Mouse (Mus musculus): ENCODE data around the gene Trpm4. TPM values are rescaled to one million over a fixed set of nuclear protein-coding genes. Genes with fewer than 3 reads are reported as not detected.
"Not testable (repeated sequence)": the region's sequence is repeated elsewhere in the genome, so short reads cannot be mapped to it uniquely, and the experiment has no call there.

Trpm4 gene
- total RNA-seq (2022), result 10 to 100 TPM; 16.0 to 25.6 (median 19.4) TPM

DNA sequence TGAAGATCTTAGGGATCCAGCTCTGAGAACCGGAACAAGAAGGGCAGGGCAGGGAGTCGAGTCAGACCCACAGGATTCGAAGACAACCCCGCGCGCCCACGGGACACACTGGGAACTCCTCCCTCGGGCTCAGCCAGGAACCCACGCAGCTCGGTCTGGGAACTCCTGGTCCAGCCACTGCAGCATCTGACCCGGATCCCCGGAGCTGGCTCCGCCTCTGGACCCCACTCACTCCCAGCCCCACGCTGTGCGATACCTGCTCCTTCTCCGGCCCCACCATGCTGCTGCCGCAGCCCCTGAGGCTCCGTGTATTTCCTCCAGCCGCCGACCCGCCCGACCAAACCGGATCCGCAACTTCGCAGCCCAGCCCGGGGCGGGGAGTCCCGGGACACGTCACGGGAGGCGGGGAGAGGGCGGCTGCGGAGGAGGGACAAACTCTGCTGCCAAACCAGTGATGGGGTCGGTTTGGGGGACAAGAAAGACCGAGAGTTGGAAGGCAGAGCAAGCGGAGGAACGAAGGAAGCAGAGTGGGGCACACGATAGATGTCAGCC is at the start of gene Trpm4:
Gene Trpm4, minus strand, starts transcription at position 350 of the 552 bp plus-strand sequence.
- DNase-seq (ENCODE audit: low spot score in 2 of 2), result peak in 1 of 2 experiments; percentile 45

DNA sequence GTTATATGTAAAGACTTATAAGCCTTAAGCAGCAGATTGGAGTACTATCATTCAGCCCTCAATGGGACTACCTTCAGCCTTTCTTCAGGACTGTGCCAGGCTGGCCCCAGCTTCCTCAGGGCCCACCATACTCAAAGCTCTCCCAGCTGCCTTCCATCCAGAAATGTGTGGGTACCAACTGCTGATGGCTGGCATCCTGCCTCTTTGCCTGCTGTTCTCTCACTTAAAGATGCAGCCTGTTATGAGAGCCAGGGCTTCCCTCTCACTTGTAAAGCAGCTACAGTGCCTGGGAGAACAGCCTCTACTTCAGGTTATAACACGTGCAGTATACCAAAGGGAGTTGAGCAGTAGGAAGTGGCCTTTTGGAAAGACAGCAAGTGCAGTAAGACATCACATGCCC is 42.5 kb upstream of the Trpm4 start:
- DNase-seq (ENCODE audit: low spot score in 2 of 2), result no peak

DNA sequence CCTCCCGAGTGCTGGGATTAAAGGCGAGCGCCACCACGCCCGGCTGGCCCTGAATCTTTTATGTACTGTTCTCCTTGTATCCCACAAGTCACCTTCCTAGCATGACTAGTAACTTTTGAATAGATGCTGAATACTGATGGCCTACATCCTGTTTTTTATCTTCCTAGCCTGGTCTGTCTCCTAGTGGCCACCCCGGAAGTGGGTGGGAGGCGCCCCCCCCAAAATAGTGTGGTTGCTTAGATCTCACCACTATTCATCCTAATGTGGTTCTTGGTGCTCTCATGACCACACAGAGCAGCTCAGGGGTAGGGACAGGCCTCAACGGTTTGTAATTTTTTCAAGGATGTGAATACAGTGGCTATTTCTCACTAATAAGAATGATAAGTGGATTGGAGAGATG is 41.0 kb upstream of the Trpm4 start:
- DNase-seq (ENCODE audit: low spot score in 2 of 2), result no peak

DNA sequence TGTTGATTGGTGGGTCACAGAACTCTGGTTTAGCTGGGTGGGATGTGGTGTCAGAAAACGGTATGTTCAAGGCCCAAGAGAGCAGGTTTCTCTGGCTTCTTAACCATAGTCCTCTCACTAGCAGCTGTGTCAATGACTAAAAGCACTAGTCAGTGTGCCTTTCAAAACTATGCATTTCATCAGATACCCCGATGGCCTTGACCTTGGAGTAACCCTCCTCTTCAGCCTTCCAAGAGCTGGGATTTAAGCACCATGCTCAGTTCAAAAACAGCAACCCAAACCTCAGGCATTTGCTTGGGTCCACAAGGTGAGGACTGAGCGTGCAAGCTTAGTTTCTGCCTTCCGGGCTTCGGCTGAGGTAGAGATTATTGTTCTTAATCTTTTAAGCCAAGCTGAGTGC is 38.8 kb upstream of the Trpm4 start:
- no peak for DNase-seq (ENCODE audit: low spot score in 2 of 2)

DNA sequence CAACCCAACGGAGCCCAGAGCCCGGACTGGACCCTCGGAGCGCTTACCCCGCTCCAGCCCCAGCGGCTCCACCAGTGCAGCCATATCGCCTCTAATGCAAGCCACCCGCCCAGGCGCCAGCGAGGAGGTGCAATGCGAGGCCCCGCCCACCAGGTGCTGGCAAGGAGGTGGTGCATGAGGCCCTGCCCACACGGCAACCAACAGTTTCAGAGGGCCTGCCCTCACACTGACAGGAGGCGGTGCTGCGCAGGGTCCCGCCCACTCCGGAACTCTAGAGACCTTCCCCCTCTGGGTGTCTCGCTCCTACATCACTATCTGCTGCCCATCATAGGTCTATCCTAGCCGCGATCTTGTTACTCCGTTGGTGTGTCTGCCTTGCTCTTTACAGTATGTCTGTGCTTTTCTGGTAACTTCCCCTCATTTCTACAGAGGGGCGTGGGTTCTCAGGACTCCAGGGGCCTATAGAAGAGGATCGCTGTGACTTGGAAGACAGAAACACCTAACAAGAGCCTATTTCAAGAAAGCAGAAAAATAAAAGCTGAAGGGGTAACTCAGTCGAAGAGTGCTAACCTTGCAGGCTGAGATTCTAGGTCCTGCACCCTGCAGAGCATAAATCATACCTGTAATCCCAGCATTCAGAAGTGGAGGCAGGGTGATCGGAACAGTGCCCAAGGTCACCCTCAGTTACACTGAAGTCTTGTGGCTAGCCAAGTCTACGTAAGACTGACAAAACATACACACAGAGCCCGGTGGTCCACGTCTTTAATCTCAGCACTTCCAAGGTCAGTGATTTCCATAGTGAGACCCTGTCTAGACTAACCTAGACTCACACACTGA is 37.1 kb upstream of the Trpm4 start, which contains the start of gene Lin7b:
Gene Lin7b, minus strand, starts transcription at position 109 of the 837 bp plus-strand sequence.
- peak; percentile 90 to 93 for DNase-seq (ENCODE audit: low spot score in 2 of 2)

DNA sequence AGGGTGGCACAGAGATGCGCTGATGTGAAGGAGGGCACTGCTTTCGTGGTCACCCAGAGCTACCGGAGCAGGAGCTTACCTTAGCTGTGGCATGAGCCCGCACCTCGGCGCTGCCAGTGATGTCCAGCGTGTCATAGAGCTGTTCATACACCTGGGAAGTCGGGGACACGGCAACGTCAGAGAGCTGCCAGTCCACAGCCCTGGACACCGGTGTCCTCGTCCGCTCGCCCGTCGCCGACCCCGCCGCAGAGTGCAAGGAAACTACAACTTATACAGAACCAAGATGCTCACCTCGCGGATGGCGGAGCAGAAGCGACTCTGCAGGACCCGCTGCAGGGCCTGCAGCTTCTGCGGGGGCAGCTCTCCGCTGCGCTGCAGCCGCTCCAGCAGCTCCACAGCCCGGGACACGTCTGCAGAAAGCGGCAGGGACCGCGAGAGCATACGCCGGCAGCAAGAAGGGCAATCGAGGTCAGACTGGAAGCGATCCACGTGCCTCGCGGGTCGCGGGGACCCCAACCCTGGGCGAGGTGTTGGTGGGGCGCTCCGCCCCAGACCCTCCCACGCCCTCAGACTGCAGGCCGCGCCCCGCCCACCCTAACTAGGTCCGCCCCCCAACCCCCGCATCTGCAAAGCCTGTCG is 36.4 kb upstream of the Trpm4 start:
- DNase-seq (ENCODE audit: low spot score in 2 of 2), result no peak

DNA sequence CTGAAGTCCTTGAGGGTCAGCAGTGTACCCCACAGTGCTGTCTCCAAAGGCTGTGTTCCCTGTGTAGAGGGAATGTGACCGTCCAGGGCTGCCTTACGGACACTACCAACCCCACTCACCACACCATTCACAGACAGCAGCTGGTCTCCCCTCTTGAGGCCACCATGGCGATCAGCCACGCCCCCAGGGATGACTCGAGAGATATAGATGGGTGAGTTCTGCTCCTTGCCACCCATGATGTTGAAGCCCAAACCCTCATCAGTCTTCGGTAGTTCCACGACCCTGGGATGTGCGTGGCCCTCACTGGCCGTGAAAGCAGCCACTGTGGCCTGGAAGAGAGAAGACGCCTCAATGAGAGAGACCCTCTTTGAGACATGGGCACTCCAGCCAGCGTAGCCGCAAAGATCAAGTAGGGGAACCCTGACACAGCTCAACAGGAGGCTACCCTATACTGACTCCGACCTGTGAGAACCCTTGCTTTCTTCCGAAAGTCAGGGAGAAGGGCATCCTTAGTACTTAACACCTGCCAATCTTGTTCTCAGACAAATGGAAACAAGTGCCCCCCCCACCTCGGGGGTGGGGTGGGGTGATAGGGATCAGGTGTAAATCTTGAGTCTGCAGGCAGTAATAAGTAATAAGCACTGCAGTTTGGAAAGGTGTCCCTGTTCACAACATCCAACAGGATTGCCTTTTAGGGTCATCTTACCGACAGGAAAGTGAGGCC is 35.6 kb upstream of the Trpm4 start:
- DNase-seq (ENCODE audit: low spot score in 2 of 2), result no peak

DNA sequence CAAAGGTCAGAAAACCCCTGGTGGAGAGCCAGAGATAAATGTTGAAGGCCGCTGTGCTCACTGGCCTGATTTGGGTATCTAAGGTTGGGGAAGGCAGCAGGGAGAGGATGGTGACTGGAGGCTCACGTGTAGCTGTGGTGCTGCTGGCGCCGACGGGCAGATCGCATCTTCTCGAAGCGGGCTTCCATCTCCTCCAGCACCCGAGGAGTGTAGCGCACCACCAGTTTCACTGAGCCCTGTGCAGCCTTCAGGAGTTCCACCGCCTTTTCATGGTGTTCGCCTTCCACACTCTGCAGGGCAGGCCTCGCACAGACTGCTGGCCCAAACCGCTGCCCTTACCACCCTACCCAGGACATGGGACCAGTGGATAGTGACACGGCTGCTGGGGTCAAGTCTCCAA is 34.6 kb upstream of the Trpm4 start:
- DNase-seq (ENCODE audit: low spot score in 2 of 2), result no peak

DNA sequence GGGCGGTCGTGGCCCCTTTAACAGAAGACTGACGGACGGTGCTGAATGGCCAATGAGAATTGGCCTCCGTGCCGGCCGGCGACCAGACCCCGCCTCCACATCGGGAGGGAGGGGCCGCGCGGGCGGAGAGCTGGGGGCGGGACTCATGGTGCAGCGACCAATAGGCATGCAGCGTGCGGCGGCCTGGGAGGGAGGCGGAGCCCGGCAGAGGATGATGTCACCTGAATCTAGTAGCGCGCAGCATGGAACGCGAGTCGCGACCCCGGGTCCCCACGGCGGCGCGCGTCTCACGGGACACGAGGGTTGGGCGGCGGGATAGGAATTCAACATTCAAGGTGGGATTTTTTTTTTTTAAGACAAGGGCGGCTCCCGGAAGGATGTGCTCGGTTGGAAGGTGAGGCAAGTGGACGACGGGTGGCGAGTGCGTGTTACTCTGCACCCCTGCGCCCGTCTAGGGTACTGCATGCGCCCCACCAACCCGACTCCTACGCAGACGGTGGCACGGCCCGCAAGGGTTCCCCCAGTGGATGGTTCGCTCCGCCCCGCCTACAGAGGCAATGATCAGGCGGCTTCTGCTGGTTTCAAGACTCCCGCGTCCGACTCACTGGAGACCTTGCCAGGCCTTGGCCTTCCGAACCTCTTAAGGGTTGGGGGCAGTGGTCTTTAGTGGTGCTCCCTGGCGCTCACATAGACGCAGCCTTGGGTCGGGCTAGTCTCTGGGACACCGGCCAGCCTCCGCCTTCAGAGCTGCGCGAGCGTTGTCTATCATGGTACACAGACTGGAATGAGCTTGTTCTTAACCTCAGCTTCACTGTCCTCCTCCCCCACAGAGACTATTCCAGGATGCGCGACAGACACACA is 33.7 kb upstream of the Trpm4 start:
- peak; percentile 97 to 99 for DNase-seq (ENCODE audit: low spot score in 2 of 2)

DNA sequence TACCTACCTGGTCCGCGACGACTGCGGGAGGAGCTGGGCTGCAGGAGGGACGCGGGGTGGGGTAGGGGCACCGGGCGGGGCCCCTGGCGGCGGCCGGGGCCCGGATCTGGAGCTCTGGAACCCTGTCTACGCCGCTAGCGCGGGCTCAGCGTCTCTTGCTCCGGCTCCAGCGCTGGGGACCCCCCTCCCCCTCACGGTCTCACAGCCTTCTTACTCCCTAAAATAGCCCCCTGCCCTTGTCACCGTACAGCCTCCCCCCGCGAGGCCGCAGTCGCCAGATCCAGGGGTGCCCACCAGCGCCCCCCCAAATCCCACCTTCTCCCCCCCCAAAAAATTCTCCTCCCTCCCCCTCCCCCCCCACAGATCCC is 33.1 kb upstream of the Trpm4 start, which contains the start of gene Ppfia3:
Gene Ppfia3, minus strand, starts transcription at position 368 of the 368 bp plus-strand sequence.
- no peak for DNase-seq (ENCODE audit: low spot score in 2 of 2)

DNA sequence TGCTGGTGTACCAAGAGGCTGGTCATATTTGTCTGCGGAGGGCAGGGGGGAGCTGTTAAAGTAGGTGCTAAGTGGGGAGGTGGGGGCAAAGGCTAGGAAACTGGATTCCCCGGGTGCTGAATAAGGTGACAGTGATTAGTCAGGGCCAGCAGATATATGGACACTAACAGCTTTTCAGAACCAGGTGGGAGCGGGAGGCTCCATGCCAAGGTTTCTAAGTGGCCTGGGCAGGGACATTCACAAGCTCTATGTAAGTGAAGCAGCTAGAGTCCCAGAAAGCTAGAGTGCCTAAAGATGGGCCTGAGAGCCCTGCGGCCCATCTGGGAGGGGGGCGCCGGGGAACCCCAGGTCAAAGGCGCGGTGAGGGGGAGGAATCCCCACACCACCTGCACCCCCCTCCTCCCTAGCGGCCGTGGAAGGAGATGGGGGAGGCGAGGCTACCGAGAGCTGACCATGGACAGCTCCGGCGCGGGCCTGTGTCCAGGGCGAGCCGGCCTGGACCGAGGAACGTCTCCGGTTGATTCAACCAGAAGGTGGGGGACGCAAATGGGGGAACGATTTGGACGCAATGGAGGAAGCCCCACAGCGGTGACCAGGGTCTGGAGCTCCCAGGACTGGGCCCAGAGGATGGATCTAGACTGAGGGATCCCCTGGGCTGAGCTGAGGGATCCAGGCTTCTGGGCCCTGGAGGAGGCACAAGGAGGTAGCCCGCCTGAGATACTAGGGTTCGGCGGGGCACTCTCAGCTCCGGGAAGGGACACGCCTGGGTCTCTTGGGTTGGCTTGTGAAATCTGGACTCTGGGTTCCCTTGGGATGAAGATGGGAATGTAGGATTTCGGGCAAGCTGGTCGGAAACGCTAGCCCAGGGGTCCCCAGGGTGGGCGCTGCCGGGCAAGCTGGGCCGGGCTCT is 32.4 kb upstream of the Trpm4 start:
- DNase-seq (ENCODE audit: low spot score in 2 of 2), result no peak

DNA sequence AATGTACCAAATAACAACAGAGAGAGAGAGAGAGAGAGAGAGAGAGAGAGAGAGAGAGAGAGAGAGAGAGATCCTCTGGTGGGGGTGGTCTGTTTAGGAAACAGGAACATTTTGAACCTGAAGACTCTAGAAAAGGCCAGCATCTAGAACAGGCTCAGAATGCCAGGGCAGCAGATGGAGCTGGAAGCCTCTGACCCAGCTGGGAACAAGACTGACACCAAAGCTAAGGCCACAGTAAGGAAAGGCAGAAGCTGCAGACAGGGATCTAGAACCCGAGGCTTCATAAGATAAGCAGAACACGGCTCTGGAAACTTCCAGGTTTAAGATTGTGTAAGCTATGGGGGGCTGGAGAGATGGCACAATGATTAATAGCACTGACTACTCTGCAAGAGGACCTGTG is 30.4 kb upstream of the Trpm4 start:
- DNase-seq (ENCODE audit: low spot score in 2 of 2), result no peak

DNA sequence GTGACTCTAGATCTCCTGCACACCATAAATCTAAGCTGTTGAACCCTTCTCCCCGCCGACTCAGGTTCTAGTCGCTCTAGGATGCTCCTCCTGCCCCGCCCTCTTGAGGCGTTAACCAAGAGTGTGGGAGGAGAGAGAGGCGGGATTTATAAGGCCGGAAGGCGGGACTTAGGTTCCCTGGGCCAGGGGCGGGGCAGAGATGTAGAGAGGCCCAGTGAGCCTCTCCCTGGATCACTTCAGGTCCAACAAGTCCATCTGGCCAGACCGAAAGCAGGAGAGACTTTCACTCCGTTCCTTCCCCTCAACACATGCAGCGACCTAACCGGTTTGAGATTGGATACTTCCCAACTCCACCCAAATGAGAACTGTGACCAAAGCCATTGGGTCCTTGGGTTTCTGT is 29.2 kb upstream of the Trpm4 start:
- no peak for DNase-seq (ENCODE audit: low spot score in 2 of 2)

DNA sequence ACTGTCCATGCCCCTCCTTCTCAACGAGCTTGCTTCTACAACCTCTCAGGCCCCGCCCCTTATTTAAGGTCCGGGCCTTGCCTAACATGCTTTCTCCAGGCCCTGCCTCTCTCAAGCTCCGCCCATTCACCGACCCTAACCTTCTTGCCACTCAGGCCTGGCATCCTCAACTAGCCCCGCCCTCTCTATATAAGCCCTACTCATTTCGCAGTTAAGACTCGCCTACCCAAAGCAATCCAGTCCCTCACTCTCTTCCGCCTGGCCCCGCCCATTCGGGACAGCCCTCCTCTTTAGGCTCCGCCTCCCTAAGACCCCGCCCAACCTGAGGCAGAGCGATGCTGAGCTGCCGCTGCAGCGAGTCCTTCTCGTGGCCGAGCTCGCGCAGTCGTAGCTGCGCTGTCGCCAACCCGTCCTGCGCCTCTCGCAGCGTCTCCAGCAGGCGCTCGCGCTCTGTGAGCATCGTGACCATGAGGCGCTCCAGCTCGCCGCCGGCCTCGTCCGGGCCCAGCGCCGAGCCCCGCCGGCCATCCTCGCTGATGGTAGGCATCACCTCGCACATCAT is 27.7 kb upstream of the Trpm4 start:
- DNase-seq (ENCODE audit: low spot score in 2 of 2), result peak; percentile 82

DNA sequence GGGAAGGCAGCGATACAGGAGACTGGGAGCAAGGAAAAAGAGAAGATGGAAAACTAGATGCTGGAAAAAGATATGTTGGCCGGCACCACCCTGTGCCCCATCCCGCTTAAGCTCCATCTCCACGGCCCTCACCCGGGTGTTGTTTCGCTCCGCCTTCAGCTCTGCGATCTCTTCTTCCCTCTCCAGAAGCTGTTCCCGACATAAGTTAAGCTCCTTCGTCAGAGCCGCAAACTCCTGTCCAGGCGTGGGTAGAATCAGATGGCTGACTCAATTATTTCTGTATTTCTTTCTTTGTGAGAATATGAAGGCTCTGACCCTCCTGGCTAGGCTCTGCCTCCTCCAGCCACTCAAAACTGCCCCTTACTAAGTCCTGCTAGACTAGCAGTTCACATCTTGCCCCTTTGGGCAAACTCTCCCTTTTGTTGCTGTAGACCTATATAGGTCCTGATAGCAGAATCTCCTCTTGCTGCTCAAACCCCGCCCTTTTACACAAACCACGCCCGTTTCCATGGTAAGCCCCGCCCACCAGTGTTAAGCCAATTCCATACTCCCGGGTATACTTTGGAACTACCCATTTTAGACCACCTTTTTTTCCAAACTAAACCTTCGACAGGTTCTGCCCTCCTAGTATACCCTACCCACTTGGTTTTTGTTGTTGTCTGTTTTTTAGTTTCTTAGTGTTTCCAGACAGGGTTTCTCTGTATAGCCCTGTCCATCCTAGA is 27.0 kb upstream of the Trpm4 start:
- no peak for DNase-seq (ENCODE audit: low spot score in 2 of 2)

DNA sequence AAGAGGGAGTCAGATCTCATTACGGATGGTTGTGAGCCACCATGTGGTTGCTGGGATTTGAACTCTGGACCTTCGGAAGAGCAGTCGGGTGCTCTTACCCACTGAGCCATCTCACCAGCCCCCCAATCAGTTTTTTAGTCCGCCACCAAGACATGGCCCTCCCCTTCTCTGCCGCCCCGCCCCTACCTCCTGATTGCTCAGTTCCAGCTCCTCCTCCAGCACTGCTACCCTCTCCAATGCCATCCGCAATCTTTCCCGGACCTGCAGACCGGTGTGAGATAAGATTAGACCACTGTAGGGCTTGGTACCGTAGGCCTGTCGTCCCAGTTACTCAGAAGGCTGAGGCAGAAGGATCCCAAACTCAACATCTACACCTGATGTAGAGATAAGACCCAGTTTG is 25.5 kb upstream of the Trpm4 start:
- not testable (repeated sequence) for DNase-seq (ENCODE audit: low spot score in 2 of 2)

DNA sequence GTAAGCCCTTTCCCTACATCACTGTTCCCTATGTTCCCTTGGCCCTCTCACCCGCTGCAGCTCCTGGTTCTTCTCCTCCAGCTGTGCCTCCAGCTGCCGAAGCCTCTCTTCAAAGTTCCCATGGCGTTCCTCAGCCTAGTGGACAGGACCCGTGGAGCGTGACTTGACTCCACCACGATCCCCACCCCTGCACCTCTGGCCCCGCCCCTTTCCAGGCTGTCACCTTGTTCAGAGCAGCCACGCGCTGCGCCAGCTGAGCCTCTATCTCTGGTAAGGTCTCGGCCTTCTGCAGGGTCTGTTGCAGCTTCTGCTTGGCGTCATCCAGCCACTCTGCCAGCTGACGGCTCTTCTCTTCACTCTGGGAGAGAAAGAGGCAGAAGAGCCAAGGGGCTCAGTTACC is 22.5 kb upstream of the Trpm4 start:
- DNase-seq (ENCODE audit: low spot score in 2 of 2), result no peak

DNA sequence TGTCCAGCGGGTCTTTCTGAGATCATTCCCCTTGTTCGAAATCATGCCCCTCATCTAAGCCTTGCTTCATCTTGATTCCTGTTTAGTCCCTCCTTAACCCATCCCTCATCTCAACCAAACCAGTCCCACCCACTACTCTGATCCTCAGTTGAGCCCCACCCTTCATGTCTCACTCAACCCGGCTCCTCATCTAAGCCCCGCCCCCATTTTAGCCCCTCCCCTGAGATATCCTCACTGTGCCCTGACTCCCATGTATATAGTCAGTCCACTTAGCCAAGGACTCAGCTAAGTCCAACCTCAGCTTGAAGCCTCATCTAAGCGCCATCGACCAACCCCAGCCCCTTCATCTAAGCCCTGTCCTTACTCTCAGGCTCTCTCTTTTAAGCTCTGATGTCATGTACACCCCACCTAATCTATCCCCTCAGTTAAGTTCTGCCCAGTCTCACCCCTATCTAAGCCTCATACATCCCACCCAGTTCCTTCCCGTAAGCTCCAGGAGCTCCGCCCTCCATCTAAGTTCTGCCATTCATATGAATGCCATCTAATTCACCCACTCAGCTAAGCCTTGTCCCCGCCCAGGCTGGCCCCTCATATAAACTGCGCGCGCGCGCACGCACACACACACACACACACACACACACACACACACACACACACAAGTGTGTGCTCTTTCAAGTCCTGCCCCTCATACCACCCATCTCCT is 21.9 kb upstream of the Trpm4 start:
- no peak for DNase-seq (ENCODE audit: low spot score in 2 of 2)
